Mouse (Mus musculus) cerebellum, postnatal 14 days (tissue): Measurements from ENCODE around the gene Hist1h4h.
"Not testable (repeated sequence)": the region's sequence is repeated elsewhere in the genome, so short reads cannot be mapped to it uniquely, and the experiment has no call there.

Experiments
- DNase-seq, 2 experiments: peaks; one replicate each; pipeline ENCODE4 v3.0.0; 2021; ENCODE audit warnings: mixed read lengths in 2 of 2

Hist1h4h gene

DNA sequence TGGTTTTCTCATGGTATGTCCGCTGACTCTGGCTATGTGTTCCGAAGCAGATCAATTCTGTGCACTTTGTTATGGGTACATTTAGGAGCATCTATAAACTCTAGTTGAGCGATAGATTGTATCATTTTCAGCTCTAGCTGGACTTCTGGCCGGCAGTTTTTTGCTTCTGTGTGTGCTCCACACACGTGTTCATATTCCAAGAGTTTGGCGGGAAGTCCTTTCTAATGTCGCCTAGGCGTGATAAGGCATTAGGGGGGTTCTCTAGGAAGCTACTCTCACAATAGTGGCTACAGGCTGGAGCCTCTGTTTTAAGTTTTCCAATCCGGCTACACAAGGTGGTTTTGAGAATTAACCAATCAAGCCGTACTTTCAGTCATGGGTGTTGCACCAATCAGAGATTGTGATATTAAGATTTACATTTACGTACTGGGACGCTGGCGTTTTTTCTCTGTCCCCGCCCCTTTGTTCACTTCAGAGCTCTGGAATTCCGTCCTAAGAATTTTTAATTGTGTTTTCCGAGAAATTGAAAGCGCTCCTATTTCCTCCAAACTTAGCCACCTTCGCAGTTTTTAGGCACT, 25.1 kb downstream of the Hist1h4h start:
- peak; percentile 62 to 79 for DNase-seq

DNA sequence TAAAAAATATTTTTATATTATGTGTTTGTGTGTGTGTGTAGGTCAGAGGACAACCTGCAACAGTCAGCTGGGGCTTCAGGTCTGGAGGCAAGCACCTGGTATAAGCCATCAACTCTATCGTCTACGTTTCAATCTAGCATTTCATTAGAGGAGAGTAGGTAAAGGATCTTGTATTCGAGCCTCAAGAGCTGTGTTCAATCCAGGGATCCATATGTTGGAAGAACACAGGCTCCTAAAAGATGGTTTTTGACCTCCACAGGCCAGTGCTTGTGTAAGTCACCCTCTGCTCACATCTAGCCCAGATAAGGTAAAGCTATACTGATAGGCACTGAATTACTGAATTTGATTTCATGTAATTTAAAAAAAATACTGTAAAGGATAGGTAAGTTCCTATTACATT, 26.1 kb downstream of the Hist1h4h start:
- DNase-seq = no peak

DNA sequence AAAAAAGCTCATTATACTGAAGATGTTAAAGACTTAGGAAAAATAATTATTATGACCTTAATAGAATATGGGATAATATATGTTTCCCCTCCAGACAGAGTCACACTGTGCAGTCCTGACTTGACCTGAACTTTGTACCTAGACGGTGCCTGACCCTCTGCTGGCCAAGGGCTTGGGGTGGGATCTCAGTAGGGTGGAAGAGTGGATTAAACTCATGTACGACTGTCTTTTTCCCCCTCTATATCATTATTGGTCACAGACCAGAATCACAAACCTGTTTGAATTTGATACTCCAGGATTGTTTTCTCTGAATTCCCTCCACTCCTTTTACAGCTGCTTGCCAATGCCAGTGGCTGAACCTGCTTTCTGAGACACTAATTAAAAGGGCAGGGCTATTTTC, 29.8 kb downstream of the Hist1h4h start:
- not testable (repeated sequence) for DNase-seq

DNA sequence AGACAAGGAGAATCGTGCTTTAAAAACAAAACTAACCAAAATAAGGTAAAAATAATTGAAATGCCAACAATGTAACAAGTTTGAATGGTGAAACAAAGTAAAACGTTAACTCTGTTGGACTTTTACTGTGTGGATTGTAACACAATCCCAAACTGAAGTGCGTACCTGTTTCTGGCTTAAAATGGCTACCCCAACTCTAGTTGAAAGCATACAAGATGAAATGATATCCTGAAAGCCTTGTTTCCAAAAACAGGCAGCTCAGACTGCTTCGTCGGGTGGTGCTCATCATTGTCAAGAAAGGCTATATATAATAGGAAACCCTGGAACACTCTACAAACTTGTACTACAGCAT, 30.7 kb downstream of the Hist1h4h start:
- not testable (repeated sequence) for DNase-seq

DNA sequence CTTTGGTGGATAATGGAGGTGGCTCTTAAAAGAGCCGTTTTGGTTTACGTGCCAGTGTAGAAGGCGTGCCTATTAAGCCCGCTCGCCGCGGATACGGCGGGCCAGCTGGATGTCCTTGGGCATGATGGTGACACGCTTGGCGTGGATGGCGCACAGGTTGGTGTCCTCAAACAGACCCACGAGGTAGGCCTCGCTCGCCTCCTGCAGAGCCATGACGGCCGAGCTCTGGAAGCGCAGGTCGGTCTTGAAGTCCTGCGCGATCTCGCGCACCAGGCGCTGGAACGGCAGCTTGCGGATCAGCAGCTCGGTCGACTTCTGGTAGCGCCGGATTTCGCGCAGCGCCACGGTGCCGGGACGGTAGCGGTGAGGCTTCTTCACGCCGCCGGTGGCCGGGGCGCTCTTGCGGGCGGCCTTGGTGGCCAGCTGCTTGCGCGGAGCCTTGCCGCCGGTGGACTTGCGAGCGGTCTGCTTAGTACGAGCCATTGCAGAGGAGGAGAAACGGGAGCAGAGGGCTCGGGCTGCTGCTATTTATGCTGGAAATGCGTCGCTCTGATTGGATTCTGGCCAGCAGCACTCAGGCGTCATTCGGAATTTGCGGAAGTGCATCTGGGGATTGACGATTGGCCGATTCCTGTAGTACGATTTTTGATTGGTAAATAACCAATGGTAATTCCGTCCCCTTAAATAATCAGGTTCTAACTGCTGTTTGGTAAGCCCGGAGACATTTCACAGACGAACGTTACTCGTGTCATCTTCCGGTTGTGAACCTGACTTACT, 31.2 kb downstream of the Hist1h4h start, which contains the start of gene Hist1h3e:
Gene Hist1h3e (minus strand): TSS at position 487 of the 777 bp plus-strand sequence.
- DNase-seq = peak; percentile 93 to 94

DNA sequence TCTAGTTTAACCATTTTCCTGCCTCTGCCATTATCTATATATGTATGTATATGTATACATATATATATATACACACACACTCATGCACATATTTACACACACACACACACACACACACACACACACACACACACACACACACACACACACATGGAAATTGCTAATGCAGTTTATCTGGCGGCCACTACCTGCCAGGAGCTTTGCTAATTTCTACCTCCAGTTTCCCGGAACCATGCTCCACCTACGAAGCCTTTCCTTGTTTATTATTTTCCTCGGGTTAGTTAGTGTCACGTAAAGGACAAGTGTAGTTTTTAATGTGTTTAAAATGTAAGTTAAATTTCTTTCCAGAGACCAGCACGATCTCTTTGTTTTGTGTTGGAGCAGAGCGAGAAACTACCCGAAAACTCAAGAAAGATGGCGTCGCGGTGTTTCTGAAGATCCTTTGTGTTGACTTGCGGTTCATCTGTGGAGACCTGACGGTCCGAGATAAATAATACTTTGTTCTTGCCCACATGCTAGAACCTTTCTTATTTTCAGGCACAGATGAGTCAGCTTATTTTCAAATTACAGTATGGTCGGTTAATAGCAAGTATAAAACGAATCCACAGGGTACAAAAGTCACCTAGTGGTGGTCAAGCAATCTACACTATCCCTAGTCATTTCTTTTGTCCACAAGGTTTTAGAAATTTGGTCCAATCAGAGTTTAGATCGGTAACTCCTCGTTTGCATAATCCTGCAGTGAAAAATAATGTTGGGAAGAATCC, 32.0 kb downstream of the Hist1h4h start:
- DNase-seq = peak; percentile 49 to 53

DNA sequence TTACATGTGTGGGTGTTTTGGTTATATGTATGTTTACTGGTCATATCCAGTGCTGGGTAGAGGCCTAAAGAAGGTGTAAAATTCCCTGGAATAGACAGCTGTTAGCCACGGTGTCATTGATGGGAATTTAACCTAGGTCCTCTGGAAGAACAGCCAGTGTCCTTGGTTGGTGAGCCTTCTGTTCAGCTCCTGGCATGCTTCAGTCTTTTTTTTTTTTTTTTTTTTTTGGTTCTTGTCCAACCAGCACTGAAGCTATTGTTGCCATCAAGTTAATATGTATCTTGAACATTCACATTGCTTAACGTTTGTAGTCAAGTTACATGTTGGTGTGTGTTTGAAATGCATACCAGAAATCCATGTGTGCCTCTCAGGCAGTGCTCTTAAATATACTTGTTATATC, 33.6 kb downstream of the Hist1h4h start:
- DNase-seq = no peak

DNA sequence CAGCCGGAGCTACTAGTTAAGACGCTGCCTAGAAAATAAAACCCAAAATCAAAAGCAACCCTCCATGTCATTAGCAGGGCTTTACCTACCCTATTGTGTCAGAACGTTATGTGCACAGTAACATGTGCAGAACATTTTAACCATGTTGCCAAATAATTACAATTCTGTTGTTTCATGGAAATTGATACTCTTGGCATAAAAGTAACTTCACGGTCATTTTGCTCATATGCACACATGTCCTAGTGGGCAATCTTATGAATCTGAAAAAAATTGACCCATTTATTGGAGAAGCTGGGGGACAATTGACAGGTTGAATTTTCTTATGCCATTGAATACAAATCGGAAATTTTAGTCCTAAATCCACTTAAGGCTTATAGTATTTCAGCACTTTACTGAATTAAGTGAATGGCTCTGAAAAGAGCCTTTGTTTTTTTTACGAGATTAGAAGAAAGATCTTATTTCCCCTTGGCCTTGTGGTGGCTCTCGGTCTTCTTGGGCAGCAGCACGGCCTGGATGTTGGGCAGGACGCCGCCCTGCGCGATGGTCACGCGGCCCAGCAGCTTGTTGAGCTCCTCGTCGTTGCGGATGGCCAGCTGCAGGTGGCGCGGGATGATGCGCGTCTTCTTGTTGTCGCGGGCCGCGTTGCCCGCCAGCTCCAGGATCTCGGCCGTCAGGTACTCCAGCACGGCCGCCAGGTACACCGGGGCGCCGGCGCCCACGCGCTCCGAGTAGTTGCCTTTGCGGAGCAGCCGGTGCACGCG, 39.6 kb downstream of the Hist1h4h start:
- DNase-seq = not testable (repeated sequence)

DNA sequence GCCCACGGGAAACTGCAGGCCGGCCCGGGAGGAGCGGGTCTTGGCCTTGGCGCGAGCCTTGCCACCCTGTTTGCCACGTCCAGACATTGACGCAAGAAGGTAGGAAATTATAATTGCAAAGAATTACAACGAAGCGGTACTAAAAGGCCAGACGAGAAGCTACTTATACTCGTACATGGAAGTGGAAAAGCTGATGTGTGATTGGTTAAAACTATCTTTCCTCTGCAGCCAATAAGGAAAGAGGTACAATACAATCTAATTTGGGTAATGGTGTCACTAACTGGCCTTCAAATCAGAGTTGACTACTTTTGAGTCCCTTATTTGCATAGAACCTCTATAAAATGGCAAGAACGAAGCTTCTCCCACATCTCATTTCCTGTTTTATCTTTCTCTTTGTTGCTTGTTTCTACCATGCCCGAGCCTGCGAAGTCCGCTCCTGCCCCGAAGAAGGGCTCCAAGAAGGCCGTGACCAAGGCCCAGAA, 40.2 kb downstream of the Hist1h4h start, which contains the start of the genes Hist1h2ae and Hist1h2bg:
Gene Hist1h2ae (minus strand): TSS at position 199 of the 482 bp plus-strand sequence.
Gene Hist1h2bg (plus strand): TSS at position 375 of the 482 bp plus-strand sequence.
- DNase-seq = peak; percentile 59 to 72

DNA sequence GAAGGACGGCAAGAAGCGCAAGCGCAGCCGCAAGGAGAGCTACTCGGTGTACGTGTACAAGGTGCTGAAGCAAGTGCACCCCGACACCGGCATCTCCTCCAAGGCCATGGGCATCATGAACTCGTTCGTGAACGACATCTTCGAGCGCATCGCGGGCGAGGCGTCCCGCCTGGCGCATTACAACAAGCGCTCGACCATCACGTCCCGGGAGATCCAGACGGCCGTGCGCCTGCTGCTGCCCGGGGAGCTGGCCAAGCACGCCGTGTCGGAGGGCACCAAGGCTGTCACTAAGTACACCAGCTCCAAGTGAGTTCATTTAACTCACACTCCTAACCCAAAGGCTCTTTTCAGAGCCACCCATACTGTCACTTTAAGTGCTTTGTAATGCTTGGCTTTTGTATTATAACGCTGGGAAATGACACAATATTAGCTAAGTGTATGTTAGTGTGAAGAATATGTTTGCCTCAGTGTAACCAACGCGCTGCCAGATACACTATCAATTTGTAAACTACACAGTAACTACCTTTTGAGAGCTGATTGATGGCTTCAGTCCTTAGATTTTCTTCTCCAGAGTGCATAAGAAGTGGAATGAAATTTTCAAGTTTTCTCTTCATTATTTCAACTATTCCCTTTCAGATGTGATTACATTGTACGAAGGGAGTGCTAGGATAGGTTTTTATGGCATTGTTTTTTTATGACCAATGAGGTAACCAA, 40.8 kb downstream of the Hist1h4h start:
- DNase-seq = not testable (repeated sequence)

DNA sequence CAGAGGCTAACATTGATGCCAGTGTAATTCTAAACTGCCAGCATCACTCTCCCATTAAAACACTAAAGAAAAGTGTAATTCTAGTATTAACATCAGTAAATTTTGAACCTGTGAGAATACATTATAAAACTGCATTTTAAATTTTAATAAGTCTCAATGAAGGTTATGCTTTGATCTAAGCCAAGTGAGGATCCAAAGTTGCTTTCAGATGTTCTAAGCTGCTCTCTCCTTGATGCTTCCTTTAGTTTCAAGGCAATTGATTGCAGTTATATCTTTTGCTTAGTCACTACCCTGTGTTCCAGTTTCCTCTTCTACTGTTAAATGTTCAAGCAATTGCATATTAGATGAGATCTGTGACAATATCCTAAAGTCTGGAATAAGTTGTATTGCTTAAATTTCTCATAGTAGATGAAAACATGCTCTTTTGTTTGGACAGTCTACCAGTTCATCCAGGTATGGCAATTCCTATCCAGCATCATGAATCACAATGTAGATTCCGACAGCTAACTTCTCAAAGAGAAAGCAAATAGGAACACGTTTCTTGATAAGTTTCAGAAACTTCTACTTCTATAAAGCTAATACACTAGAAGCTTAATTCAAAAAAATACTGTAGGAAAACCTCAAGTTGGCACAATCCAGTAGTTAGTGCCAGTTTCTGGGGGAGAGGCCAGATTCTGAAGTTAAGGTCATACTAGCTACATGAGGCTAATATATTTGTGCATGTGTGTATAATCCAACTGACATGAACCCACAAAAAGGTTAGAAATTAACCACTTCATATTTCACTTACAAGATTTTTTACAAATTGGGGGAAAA, 41.6 kb downstream of the Hist1h4h start:
- DNase-seq = no peak

DNA sequence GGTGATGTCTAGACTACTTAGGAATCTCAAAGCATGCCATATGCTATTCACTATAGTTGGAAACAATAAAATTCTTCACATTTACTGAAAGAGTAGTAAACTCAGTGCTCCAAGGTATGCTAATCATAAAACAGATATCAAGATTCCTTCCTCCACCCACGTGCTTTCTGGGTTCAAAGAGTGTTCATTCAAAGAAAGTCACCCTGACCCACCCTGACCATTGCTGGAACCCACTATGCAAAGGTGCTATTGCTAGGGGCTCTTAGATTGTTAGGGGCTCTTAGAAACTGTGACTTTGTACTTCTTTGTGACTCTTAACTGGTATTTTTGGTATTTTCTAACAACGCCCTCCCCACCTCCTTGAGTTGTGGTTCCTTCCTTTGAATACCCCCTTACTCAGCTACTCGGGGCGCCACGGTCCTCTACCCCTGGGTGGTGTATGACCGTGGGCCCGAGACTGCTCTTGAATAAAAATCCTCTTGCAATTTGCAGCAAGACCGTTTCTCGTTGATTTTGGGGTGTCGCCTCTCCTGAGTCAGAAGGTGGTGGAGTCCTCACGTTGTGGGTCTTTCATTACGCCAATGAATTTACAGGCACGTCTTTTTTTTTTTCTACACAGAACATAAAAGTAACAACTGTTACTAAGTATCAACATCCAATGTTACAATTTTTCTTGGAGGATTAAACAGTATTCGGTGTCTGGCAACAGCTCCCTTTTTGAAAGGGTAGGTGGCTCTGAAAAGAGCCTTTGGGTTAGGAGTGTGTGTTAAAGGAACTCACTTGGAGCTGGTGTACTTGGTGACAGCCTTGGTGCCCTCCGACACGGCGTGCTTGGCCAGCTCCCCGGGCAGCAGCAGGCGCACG, 42.4 kb downstream of the Hist1h4h start:
- not testable (repeated sequence) for DNase-seq

DNA sequence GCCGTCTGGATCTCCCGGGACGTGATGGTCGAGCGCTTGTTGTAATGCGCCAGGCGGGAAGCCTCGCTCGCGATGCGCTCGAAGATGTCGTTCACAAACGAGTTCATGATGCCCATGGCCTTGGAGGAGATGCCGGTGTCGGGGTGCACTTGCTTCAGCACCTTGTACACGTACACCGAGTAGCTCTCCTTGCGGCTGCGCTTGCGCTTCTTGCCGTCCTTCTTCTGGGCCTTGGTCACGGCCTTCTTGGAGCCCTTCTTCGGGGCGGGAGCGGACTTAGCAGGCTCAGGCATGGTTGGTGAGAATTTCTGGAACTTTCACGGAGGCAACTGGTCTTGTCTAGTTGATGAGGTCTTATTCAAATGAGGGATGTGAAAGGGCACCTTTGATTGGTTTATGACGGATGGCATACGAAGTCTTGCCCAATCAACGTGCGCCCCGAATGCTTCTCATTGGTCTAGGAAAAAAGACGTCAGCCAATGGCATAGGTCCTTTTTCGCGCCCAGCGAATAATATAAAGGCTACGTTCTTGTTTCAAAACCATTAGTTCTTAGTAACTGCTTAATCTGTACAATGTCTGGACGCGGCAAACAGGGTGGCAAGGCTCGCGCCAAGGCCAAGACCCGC, 43.2 kb downstream of the Hist1h4h start, which contains the start of the genes Hist1h2bf and Hist1h2ad:
Gene Hist1h2bf (minus strand): TSS at position 299 of the 627 bp plus-strand sequence.
Gene Hist1h2ad (plus strand): TSS at position 484 of the 627 bp plus-strand sequence.
- DNase-seq = peak; percentile 87 to 89

DNA sequence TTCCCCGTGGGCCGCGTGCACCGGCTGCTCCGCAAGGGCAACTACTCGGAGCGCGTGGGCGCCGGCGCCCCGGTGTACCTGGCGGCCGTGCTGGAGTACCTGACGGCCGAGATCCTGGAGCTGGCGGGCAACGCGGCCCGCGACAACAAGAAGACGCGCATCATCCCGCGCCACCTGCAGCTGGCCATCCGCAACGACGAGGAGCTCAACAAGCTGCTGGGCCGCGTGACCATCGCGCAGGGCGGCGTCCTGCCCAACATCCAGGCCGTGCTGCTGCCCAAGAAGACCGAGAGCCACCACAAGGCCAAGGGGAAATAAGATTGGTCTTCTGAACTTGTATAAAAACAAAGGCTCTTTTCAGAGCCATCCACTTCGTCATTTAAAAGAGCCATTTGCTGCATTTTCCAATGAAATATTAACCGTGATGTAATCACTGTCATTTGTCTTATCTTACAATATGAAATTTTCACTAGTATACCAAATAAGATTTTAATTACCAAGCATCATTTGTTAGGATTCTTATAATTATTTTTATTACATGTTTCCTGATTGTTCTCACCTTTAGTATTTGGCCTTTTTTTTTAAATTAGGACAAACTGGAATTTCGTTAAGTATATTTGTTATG, 43.8 kb downstream of the Hist1h4h start:
- DNase-seq = not testable (repeated sequence)

DNA sequence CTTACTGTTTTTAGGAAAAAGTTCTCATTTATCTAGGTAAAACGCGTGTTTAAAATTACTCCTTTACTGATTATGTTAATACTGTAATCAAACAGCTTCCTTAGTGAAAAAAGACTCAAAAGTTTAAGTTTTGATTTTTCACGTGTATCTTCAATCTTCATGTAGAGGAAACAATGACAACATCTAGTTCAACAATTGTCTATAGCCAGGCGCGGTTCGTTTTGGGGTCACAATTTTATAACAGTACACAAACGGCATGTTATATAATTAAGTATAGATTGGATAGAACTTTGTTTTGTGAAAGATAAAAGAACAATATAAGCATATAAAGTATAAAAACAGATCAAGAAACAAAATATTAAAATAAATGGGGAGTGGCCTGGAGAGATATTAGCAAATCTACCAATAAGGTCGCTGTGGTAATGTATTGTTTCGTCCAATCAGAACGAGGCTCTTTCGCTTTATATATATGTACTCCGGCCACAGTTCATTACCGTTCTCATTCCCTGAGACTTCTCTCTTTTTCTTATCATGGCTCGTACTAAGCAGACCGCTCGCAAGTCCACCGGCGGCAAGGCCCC, 44.5 kb downstream of the Hist1h4h start, which contains the start of gene Hist1h3d:
Gene Hist1h3d (plus strand): TSS at position 493 of the 581 bp plus-strand sequence.
- peak in 1 of 2 experiments; percentile 58 for DNase-seq

DNA sequence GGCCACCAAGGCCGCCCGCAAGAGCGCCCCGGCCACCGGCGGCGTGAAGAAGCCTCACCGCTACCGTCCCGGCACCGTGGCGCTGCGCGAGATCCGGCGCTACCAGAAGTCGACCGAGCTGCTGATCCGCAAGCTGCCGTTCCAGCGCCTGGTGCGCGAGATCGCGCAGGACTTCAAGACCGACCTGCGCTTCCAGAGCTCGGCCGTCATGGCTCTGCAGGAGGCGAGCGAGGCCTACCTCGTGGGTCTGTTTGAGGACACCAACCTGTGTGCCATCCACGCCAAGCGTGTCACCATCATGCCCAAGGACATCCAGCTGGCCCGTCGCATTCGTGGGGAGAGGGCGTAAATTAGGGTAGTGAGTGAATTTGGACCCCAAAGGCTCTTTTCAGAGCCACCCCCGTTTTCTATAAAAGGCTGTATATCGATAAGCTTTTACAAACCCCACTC, 45.0 kb downstream of the Hist1h4h start:
- DNase-seq = not testable (repeated sequence)

DNA sequence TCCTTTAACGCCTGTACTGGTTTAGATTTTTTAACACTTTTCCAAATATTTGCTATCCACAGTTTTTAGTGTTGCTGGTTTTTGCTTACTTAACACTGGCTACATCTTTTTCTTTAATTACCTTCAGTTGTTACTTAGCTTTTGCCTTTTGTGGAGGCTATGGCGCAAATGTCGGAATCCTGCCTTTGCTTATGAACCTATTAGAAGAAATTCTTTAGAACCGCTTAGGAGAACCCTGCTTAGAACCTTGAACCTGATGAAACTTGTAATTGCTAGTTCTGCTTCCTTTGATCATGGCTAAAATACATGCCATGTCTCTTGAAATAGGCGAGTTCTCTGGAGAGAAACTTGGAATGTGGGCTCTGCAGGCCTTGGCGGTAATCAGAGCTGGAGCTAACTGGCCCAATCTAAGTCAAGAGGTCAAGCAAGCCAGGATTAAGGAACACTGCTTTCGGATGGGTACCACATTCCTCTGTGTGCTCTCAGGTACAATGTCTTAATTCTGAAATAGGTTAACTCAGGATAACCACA, 45.6 kb downstream of the Hist1h4h start:
- no peak for DNase-seq
